Mouse (Mus musculus): ENCODE data around the gene B3gat2.

The B3gat2 gene

GRCm38 (mm10) chr1:23761502-23762135 is at the start of gene B3gat2:
Gene B3gat2, plus strand, starts transcription at chr1:23761753.
- in situ Hi-C loops (cut with MseI, MboI), result no loop called here

GRCm38 (mm10) chr1:23720326-23720725 is 41.2 kb upstream of the B3gat2 start:
- in situ Hi-C loops (cut with MseI, MboI), result no loop called here

GRCm38 (mm10) chr1:23721036-23721435 is 40.5 kb upstream of the B3gat2 start:
- in situ Hi-C loops (cut with MseI, MboI), result no loop called here

GRCm38 (mm10) chr1:23722469-23723372 is 38.8 kb upstream of the B3gat2 start:
- in situ Hi-C loops (cut with MseI, MboI), result no loop called here

- in situ Hi-C loops (cut with MseI, MboI), result no loop called here
Observed at GRCm38 (mm10) chr1:23731324-23731723, 30.2 kb upstream of the B3gat2 start.

GRCm38 (mm10) chr1:23750864-23751532 is 10.6 kb upstream of the B3gat2 start:
- in situ Hi-C loops (cut with MseI, MboI), result no loop called here

GRCm38 (mm10) chr1:23753091-23753490 is 8.5 kb upstream of the B3gat2 start:
- in situ Hi-C loops (cut with MseI, MboI), result no loop called here

GRCm38 (mm10) chr1:23753591-23753990 is 8.0 kb upstream of the B3gat2 start:
- in situ Hi-C loops (cut with MseI, MboI), result no loop called here

- in situ Hi-C loops (cut with MseI, MboI), result no loop called here
Observed at GRCm38 (mm10) chr1:23754340-23754739, 7.2 kb upstream of the B3gat2 start.

GRCm38 (mm10) chr1:23754967-23755366 is 6.6 kb upstream of the B3gat2 start:
- in situ Hi-C loops (cut with MseI, MboI), result no loop called here

GRCm38 (mm10) chr1:23762136-23762687 is 659 bp downstream of the B3gat2 start:
- in situ Hi-C loops (cut with MseI, MboI), result no loop called here

GRCm38 (mm10) chr1:23762782-23763630 is 1.5 kb downstream of the B3gat2 start:
- in situ Hi-C loops (cut with MseI, MboI), result no loop called here

- in situ Hi-C loops (cut with MseI, MboI), result no loop called here
Observed at GRCm38 (mm10) chr1:23763726-23764125, 2.2 kb downstream of the B3gat2 start.

GRCm38 (mm10) chr1:23764710-23765109 is 3.2 kb downstream of the B3gat2 start:
- in situ Hi-C loops (cut with MseI, MboI), result no loop called here

GRCm38 (mm10) chr1:23773039-23773438 is 11.5 kb downstream of the B3gat2 start:
- in situ Hi-C loops (cut with MseI, MboI), result no loop called here

GRCm38 (mm10) chr1:23792737-23793533 is 31.4 kb downstream of the B3gat2 start:
- in situ Hi-C loops (cut with MseI, MboI), result loop anchor here (5.0 to 10.0 kb wide), 2 partner anchors 88 to 91 kb away; no protein-coding TSS in a partner anchor

- in situ Hi-C loops (cut with MseI, MboI), result loop anchor here in 1 of 2 experiments (10.0 kb wide), 1 partner anchor 94 kb away; no protein-coding TSS in a partner anchor
Observed at GRCm38 (mm10) chr1:23798306-23798705, 36.8 kb downstream of the B3gat2 start.

- in situ Hi-C loops (cut with MseI, MboI), result loop anchor here in 1 of 2 experiments (10.0 kb wide), 1 partner anchor 343 kb away; no protein-coding TSS in a partner anchor
Observed at GRCm38 (mm10) chr1:23821615-23822014, 60.1 kb downstream of the B3gat2 start.

- in situ Hi-C loops (cut with MseI, MboI), result loop anchor here in 1 of 2 experiments (10.0 kb wide), 1 partner anchor 338 kb away; no protein-coding TSS in a partner anchor
Observed at GRCm38 (mm10) chr1:23826887-23827758, 65.6 kb downstream of the B3gat2 start.
